Mouse (Mus musculus) midbrain, embryonic 14.5 days (tissue): ENCODE results near the gene Sytl1. TPM values are rescaled to one million over a fixed set of nuclear protein-coding genes. Genes with fewer than 3 reads are reported as not detected.

Experiments used
- ATAC-seq: fragments of 200-750 bp; cut with Nextera tagmentation; 2 replicates; pipeline ENCODE4 v1.8.0; 2017; ENCODE audit warnings: moderate number of reproducible peaks, moderate library complexity; ENCODE audit not compliant: low FRiP score, low TSS enrichment
- DNase-seq: peaks from one replicate; pipeline ENCODE4 v3.0.0-alpha.2; 2015
- H3K27ac ChIP-seq: fragments of 300-500 bp; sonication (generic); replicated peaks from 2 replicates; pipeline ENCODE4 v1.5.1; 2014; ENCODE audit warnings: mild to moderate bottlenecking, low read depth, low read length, moderate library complexity
- H3K27me3 ChIP-seq: fragments of 300-500 bp; sonication (generic); 2 replicates; pipeline ENCODE4 v1.6.1; 2014; ENCODE audit warnings: low read length, control low read depth, mixed read lengths; ENCODE audit not compliant: control insufficient read depth, insufficient read depth
- H3K36me3 ChIP-seq: fragments of 300-500 bp; sonication (generic); 2 replicates; pipeline ENCODE4 v1.6.1; 2014; ENCODE audit warnings: low read length, control low read depth; ENCODE audit not compliant: control insufficient read depth, insufficient read depth
- H3K4me1 ChIP-seq: fragments of 300-500 bp; sonication (generic); 2 replicates; pipeline ENCODE4 v1.6.1; 2014; ENCODE audit warnings: mild to moderate bottlenecking, antibody characterized with exemption, low read length, control low read depth; ENCODE audit not compliant: control insufficient read depth, insufficient read depth
- H3K4me2 ChIP-seq: fragments of 300-500 bp; sonication (generic); 2 replicates; pipeline ENCODE4 v1.6.1; 2014; ENCODE audit warnings: mild to moderate bottlenecking, low read length, moderate library complexity
- H3K4me3 ChIP-seq: fragments of 300-500 bp; sonication (generic); replicated peaks from 2 replicates; pipeline ENCODE4 v1.5.1; 2014; ENCODE audit warnings: low read depth, low read length
- H3K9ac ChIP-seq: fragments of 300-500 bp; sonication (generic); replicated peaks from 2 replicates; pipeline ENCODE4 v1.6.1; 2014; ENCODE audit warnings: mild to moderate bottlenecking, low read length, moderate library complexity
- H3K9me3 ChIP-seq: fragments of 300-500 bp; sonication (generic); 2 replicates; pipeline ENCODE4 v1.6.1; 2016; ENCODE audit warnings: low read length, control low read depth, mixed read lengths; ENCODE audit not compliant: control insufficient read depth
- WGBS: fragments of 180-500 bp; shearing (Covaris S2); extraction: QIAGEN DNeasy Blood & Tissue Kit; methylation state at CpG from one replicate; pipeline ENCODE4 v1.1.7; 2014; 5-methylcytosine and 5-hydroxymethylcytosine counted together
- polyA plus RNA-seq: library from polyadenylated mRNA; unstranded; fragments of >200 nt; fragmentation: Nextera tagmentation; extraction: Ambion mirVana; gene quantifications from 2 replicates; pipeline ENCODE4 v1.2.1, GENCODE M21; 2014

The Sytl1 gene
- polyA plus RNA-seq, 1 experiment from 2014 or later: 0.25 TPM

- H3K4me3 ChIP-seq: no peak overlapping the region
These were observed 23.0 kb upstream of the Sytl1 start for GRCm38 (mm10) chr4:133285950-133286349.

GRCm38 (mm10) chr4:133285299-133285698 lies 22.4 kb upstream of the Sytl1 start:
- 84% methylated on average over 3 of the region's 3 CpGs for WGBS
- no peak overlapping the region for H3K27ac ChIP-seq
- H3K4me1 ChIP-seq: peaks cover 13% of the 10 kb centered on the region; the same call in 1 of the 2 replicates
- H3K27me3 ChIP-seq: no peaks in the 10 kb centered on the region
- DNase-seq (no peak), ATAC-seq (no peak)
- no peak overlapping the region for H3K4me3 ChIP-seq
- H3K9me3 ChIP-seq: no peaks in the 10 kb centered on the region
- no peaks in the 10 kb centered on the region for H3K36me3 ChIP-seq
- no peak overlapping the region for H3K4me2 ChIP-seq
- no peak overlapping the region for H3K9ac ChIP-seq

More at GRCm38 (mm10) chr4:133285950-133286349, 23.0 kb upstream of the Sytl1 start:
- ATAC-seq (no peak), DNase-seq (no peak)
- 76% methylated on average over 5 of the region's 5 CpGs for WGBS
- H3K4me2 ChIP-seq: no peak overlapping the region
- no peaks in the 10 kb centered on the region for H3K36me3 ChIP-seq
- H3K9ac ChIP-seq: no peak overlapping the region
- H3K9me3 ChIP-seq: no peaks in the 10 kb centered on the region
- no peaks in the 10 kb centered on the region for H3K27me3 ChIP-seq
- peaks cover 13% of the 10 kb centered on the region; the same call in 1 of the 2 replicates for H3K4me1 ChIP-seq
- no peak overlapping the region for H3K27ac ChIP-seq

- no peaks in the 10 kb centered on the region for H3K36me3 ChIP-seq
- no peaks in the 10 kb centered on the region for H3K27me3 ChIP-seq
- H3K9me3 ChIP-seq: no peaks in the 10 kb centered on the region
- WGBS: 25% methylated on average over 4 of the region's 4 CpGs
- no peak overlapping the region; the same call in 1 of the 2 replicates for H3K27ac ChIP-seq
- ATAC-seq (no peak), DNase-seq (no peak)
- no peak overlapping the region for H3K4me2 ChIP-seq
- no peak overlapping the region for H3K9ac ChIP-seq
- no peak overlapping the region for H3K4me3 ChIP-seq
- H3K4me1 ChIP-seq: peaks cover 17% of the 10 kb centered on the region
These were observed 19.7 kb upstream of the Sytl1 start for GRCm38 (mm10) chr4:133282656-133283055.

- H3K9ac ChIP-seq: no peak overlapping the region; the same call in 1 of the 2 replicates
- peak; percentile 51 for DNase-seq
- no peak overlapping the region for H3K4me2 ChIP-seq
- H3K4me1 ChIP-seq: peaks cover 17% of the 10 kb centered on the region
- H3K4me3 ChIP-seq: no peak overlapping the region
- ATAC-seq: 0 out of 2 replicates have a peak, but pooled peaks have one; percentile 19
- no peaks in the 10 kb centered on the region for H3K27me3 ChIP-seq
- WGBS: 14% methylated on average over 5 of the region's 5 CpGs
- peak overlapping the region; percentile 73 for H3K27ac ChIP-seq
- H3K9me3 ChIP-seq: no peaks in the 10 kb centered on the region
- H3K36me3 ChIP-seq: no peaks in the 10 kb centered on the region
These were observed 19.1 kb upstream of the Sytl1 start for GRCm38 (mm10) chr4:133281951-133282481.

- Histone ChIP-seq H3K36me3 (no peaks in the 10 kb centered on the region), H3K4me3 (no peak overlapping the region), H3K9ac (no peak overlapping the region; the same call in 1 of the 2 replicates), H3K27ac (peak overlapping the region; percentile 73), H3K27me3 (no peaks in the 10 kb centered on the region), H3K9me3 (no peaks in the 10 kb centered on the region), H3K4me2 (no peak overlapping the region), H3K4me1 (peaks cover 20% of the 10 kb centered on the region)
- 53% methylated on average over 7 of the region's 7 CpGs for WGBS
- no peak for DNase-seq
- no peak for ATAC-seq
These were observed 18.6 kb upstream of the Sytl1 start for GRCm38 (mm10) chr4:133281513-133281912.

GRCm38 (mm10) chr4:133278482-133278881 lies 15.6 kb upstream of the Sytl1 start:
- peak overlapping the region; percentile 86; the same call in 1 of the 2 replicates for H3K9ac ChIP-seq
- peak overlapping the region; percentile 76 for H3K4me2 ChIP-seq
- H3K4me3 ChIP-seq: peak overlapping the region; percentile 85; the same call in 1 of the 2 replicates
- ATAC-seq (no peak), DNase-seq (no peak)
- H3K4me1 ChIP-seq: peaks cover 27% of the 10 kb centered on the region
- H3K27me3 ChIP-seq: no peaks in the 10 kb centered on the region
- H3K27ac ChIP-seq: peak overlapping the region; percentile 91
- 88% methylated on average over 3 of the region's 3 CpGs for WGBS
- H3K9me3 ChIP-seq: no peaks in the 10 kb centered on the region
- H3K36me3 ChIP-seq: 0 out of 2 replicates have a peak, but pooled peaks cover 2% of the 10 kb centered on the region

GRCm38 (mm10) chr4:133278067-133278466 lies 15.2 kb upstream of the Sytl1 start:
- H3K27me3 ChIP-seq: no peaks in the 10 kb centered on the region
- 28% methylated on average over 6 of the region's 6 CpGs for WGBS

GRCm38 (mm10) chr4:133277104-133278026 lies 14.5 kb upstream of the Sytl1 start, which contains the start of gene Tmem222:
Gene Tmem222, minus strand, starts transcription at chr4:133277792.
- ATAC-seq (peak; percentile 90), DNase-seq (peak; percentile 98)
- no peaks in the 10 kb centered on the region for H3K27me3 ChIP-seq
- H3K9ac ChIP-seq: peak within 1 kb of the TSS; percentile 86
- H3K4me1 ChIP-seq: peaks cover 21% of the 10 kb centered on the region
- H3K9me3 ChIP-seq: no peaks in the 10 kb centered on the region
- peak within 1 kb of the TSS; percentile 76 for H3K4me2 ChIP-seq
- H3K36me3 ChIP-seq: 0 out of 2 replicates have a peak, but pooled peaks cover 2% of the 10 kb centered on the region
- peak within 1 kb of the TSS; percentile 91 for H3K27ac ChIP-seq
- WGBS: under 1% methylated on average over 73 of the region's 73 CpGs
- peak within 1 kb of the TSS; percentile 85 for H3K4me3 ChIP-seq

More at GRCm38 (mm10) chr4:133278067-133278466, 15.2 kb upstream of the Sytl1 start:
- 0 out of 2 replicates have a peak, but pooled peaks cover 2% of the 10 kb centered on the region for H3K36me3 ChIP-seq
- no peaks in the 10 kb centered on the region for H3K9me3 ChIP-seq
- peak overlapping the region; percentile 91 for H3K27ac ChIP-seq
- peak overlapping the region; percentile 86 for H3K9ac ChIP-seq
- H3K4me1 ChIP-seq: peaks cover 27% of the 10 kb centered on the region
- DNase-seq: no peak
- H3K4me2 ChIP-seq: peak overlapping the region; percentile 76
- no peak for ATAC-seq
- H3K4me3 ChIP-seq: peak overlapping the region; percentile 85
